Mouse (Mus musculus): ENCODE measurements around the gene Cltb.

Gene Cltb

DNA sequence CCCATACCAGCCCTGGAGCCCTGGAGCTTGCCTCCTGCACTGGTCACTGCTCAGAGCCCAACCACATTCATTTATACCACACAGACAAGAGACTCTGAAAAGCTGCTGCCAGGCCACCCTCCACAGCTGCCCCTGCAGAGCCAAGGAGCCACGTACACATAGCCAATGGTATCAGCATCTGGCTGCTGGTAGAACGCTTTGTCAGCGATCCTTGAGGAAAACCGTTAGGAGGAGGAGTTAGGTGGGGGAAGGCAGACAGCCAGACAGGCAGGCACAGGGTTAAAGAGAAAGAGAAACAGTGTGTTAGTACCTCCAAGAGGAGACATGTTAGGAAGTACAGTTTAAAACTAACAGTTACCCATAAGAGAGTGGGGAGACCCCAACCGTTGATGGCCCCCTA lies 14.3 kb downstream of the Cltb start:
- DNase-seq (ENCODE audit: low read depth in 1 of 2, low spot score in 2 of 2), result no peak

DNA sequence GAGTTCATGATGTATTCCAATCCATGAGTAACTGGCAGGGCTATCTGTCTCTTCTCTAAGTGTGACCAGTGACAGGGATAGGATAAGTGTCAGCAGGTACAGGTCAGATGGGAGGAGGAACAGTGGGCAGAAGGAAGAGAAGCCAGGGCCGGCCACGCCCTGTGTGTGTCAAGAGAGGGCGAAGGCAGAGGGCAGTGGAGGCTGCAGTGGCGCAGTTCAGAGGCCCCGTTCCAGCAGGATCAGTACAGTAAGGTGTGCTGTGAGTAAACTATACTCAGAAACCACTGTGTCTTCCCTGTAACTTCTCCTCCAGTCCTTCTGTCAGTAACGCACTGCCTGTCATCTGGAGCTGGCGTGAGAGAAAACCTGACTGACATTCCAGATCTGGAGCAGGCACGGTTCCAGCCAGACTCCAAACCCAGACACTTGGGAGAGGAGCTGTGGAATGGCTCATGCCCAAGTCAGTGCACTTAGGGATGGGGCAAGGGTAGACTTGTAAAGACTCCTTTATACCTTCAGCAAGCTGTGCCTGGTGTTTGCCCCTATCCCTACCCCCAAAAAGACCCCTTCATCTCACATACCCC lies 14.9 kb downstream of the Cltb start:
- DNase-seq (ENCODE audit: low read depth in 1 of 2, low spot score in 2 of 2), result no peak

- no peak for DNase-seq (ENCODE audit: low read depth in 1 of 2, low spot score in 2 of 2)
Observed at GRCm38 (mm10) chr13:54593617-54594016, 17.5 kb downstream of the Cltb start.

DNA sequence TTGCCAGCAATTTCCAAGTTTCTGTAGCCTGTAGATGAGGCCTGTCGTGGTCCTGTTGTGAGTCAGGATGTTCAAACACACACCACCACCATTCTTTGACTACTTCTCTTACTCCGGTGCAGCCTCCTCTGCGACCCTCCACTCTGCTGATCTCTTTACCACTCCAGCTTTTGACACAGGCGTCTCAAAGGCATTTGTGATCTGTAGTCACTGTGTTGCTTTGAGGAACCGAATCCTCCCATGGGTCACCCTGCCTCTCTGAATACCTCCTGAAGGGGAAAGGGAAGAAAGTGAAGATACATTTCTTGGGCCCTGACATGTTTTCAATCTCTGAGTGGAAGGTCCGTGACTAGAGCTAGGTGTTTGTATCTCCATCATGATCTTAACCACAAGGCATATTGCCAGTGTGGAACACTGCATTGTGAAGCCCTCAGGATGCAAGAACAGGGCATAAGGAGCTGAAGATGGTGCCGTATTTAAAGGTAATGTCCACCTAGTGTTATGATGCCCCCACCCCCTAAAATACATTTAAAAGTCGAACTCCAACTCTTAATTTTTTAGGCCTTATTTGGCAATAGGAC lies 19.3 kb downstream of the Cltb start:
- DNase-seq (ENCODE audit: low read depth in 1 of 2, low spot score in 2 of 2), result no peak

DNA sequence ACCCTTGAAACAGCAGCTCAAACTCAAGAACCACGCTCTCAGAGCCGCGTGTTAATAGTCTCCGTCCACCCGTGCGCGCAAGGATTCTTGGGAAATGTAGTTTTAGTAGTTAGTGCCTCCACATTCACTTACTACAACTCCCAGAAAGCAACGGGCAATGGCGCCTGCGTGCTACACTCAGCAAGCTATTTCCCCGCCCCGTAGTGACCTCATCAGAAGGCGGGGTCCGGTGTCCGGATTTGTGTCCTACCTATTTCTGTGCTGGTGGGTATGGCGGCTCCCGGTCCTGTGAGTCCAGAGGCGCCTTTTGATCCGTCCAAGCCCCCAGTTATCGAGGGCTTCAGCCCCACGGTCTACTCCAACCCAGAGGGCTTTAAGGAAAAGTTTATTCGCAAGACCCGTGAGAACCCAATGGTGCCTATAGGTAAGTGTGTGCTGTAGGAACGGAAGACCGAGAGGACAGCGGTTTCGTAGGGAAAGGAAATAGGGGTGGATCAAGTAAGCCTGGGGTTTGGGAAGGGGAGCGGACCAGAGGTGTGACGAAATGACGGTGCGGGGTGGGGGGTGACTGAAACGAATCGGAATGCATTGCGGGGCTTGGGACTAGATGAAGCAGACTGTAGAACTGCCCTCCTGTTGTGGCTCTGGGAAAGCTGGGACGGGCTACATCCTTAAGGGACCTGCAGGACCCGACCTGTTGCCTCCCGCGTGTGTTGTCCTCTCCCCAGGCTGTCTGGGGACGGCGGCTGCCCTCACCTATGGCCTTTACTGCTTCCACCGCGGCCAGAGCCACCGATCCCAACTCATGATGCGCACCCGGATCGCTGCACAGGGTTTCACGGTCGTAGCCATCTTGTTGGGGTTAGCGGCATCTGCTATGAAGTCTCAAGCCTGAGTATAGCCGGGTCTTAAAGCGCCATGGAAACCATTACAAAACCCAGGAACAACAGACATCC lies 20.9 kb downstream of the Cltb start, which contains the start of the genes Nop16 and Higd2a:
Gene Nop16 (minus strand): TSS at position 95 of the 956 bp plus-strand sequence.
Gene Higd2a (plus strand): TSS at position 212 of the 956 bp plus-strand sequence.
- peak; percentile 85 to 91 for DNase-seq (ENCODE audit: low read depth in 1 of 2, low spot score in 2 of 2)

GRCm38 (mm10) chr13:54589414-54589995 lies 21.6 kb downstream of the Cltb start:
- DNase-seq (ENCODE audit: low read depth in 1 of 2, low spot score in 2 of 2), result no peak

DNA sequence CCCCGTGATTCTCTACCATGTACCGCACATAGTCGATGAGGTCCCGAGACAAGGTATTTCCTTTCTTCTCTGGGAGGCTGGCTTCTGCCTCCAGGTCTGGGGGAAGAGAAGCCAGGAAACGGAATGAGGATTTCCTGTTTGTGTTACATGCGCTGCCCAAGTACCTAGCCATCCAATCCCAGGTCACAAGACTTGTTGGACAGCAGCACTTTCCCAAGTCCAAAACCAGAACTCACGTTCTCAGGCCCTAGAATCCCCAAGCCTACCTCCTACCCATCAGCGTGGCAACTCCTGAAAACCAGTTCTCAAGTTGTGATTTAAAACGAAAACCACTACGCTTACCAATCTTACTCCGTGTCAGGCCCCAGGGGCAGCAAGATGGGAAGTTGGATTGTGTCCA lies 25.3 kb downstream of the Cltb start:
- no peak for DNase-seq (ENCODE audit: low read depth in 1 of 2, low spot score in 2 of 2)

- no peak for DNase-seq (ENCODE audit: low read depth in 1 of 2, low spot score in 2 of 2)
Observed at GRCm38 (mm10) chr13:54582860-54583259, 28.3 kb downstream of the Cltb start.

- DNase-seq (ENCODE audit: low read depth in 1 of 2, low spot score in 2 of 2), result no peak
Observed at GRCm38 (mm10) chr13:54582126-54582525, 29.0 kb downstream of the Cltb start.

DNA sequence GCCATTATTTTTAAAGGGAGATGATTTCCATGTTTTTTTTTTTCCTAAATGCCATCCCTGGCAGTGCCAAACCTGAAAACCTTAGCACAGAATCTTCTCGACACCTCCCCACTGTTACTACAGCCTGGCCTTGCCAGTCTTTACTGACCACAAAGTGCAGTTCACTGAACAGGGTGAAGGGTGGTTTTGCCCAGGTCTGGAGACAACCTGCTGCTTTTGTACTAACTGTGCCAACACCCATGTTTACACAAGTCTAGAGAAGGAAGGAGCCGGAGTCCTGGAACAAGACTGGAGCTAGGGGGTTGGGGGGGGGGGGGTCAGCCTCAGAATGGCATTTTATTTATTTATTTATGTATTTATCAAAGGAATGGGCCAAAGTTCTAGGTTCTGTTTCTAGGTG lies 29.8 kb downstream of the Cltb start:
- no peak for DNase-seq (ENCODE audit: low read depth in 1 of 2, low spot score in 2 of 2)

DNA sequence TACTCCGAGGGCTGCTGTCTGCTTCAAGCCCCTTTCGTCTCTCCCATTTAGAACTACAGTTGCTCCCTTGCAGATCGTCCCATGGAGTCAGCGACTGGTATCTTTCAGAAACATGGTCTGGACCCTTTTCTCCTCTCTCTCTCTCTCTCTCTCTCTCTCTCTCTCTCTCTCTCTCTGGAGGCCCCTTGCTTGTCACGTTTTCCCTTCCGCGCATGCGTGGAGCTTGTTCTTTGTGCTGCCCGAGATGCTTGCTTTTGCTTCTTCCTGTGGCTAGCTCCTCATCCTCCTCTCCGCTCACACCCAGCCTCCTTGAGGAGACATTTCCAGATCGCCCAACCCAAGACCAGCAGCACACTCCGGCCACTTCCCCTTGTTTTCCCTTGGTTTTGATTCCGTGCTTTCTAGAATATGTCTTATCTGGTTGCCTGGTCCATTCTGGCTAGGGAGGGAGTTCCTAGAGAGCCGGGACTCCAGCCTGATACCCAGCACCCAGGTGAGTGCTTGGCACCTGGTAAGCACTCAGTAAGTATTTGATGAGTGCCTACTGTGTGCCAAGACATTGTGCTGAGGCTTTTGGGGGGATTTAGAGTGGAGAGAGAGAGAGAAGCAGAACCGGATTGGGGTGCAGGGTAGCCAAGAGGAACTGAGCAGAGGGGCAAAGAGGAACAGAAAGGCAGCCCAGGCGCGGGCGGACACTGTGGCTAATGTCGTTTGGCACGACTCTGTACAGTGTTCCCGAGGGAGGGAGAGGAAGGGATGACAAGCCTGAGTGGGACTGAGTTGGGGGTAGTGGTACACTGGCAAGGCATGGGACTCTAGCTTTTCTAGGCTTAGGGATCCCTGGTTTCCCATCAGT lies 33.3 kb downstream of the Cltb start:
- DNase-seq (ENCODE audit: low read depth in 1 of 2, low spot score in 2 of 2), result peak in 1 of 2 experiments; percentile 47

GRCm38 (mm10) chr13:54575489-54575888 lies 35.7 kb downstream of the Cltb start:
- no peak for DNase-seq (ENCODE audit: low read depth in 1 of 2, low spot score in 2 of 2)

- DNase-seq (ENCODE audit: low read depth in 1 of 2, low spot score in 2 of 2), result no peak
Observed at GRCm38 (mm10) chr13:54574854-54575481, 36.2 kb downstream of the Cltb start, which contains the start of gene Arl10. Gene Arl10 (plus strand): TSS chr13:54575015.

DNA sequence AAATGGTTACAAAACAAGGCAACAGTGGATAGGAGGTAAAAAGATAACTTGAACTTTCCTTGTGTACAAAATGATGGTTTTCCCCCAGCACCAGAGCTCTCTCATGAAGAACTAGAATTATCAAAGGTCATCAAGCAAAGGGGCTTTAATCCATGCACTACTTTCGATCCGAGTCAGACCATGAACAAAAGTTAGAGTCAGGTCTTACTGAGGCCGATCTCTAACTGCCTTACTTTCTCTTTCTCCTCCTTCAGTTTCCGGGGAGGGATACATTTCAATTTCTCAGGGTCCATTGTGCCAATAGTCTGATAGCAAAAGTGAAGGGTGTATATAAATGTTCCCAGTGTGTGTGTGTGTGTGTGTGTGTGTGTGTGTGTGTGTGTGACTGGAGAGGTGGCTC lies 38.5 kb downstream of the Cltb start:
- no peak for DNase-seq (ENCODE audit: low read depth in 1 of 2, low spot score in 2 of 2)

DNA sequence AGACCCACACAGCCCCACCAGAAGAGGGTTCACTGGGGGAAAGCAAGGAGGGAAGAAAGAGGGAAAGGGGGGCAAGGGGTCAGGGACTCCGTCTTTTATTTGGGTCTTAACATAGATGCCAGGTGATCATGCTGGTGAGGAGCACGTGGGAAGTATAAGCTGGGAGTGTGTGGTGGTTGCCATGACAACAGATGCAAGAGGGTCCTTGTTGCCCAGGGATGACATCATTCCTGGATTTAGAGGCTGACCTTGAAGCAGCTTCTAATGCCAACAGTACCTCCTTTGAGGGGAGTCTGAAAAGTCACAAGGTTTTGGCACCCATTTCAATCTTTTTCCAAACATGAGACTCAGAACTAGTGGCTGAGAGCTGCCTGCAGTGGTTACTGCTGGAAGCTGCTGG lies 39.5 kb downstream of the Cltb start:
- no peak for DNase-seq (ENCODE audit: low read depth in 1 of 2, low spot score in 2 of 2)

GRCm38 (mm10) chr13:54570736-54571135 lies 40.4 kb downstream of the Cltb start:
- DNase-seq (ENCODE audit: low read depth in 1 of 2, low spot score in 2 of 2), result no peak

DNA sequence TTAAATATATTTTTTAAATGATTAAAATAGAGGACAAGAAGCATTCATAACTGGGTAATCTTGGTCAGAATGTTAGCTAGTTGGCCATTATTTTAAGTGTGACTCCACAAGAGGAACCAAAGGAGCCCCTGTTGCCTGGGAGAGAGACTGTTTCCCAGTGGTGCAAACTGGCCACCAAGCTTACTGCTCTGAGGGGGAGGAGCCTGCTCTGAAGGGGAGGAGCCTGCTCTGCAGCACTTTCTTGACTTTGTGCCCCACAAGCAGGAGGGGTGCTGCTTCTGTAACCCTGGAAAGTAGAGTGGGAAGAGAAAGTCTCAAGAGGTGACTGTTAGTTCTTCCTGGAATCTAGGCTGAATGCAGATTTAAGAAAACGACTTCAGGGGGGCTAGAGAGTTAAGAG lies 41.9 kb downstream of the Cltb start:
- DNase-seq (ENCODE audit: low read depth in 1 of 2, low spot score in 2 of 2), result no peak

- no peak for DNase-seq (ENCODE audit: low read depth in 1 of 2, low spot score in 2 of 2)
Observed at GRCm38 (mm10) chr13:54568380-54568779, 42.8 kb downstream of the Cltb start.

DNA sequence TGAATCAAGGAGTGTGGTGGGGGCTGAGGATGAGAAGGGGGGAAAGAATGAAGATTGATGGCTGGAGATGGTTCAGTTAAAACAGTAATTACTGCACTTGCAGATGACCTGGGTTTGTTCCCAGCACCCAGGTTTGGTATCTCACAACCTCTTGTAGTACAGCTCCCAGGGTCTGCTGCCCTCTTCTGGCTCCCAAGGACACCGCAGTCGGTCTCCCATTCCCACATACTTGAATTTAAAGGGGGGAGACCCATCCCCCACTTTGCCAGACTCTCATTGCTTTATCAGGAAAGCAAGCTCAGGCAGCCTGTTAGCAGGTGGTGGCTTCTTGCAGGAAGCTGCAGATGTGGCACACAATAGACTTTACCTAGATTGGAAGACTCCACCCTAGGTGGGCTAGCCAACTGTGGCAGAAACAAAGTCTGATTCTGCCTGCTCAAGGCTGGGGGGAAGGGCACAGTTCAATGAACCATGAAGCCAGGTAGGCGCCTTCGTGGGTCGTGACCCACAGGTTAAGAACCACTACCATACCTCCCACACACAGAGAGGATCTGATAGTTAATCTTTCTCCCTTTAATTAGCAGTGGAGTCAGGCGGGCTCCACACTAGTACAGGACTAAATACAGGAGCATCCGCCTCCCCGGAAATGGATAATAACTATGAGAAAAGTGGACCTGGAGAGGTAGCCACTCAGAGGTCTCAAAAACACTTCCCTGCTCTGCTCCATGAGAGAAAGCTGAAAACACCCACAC lies 45.4 kb downstream of the Cltb start:
- DNase-seq (ENCODE audit: low read depth in 1 of 2, low spot score in 2 of 2), result no peak

Data from monocyte, adult 2 months (primary cell).